ENCODE assay signal across 12 mouse cellular contexts in the genomic region with DNA sequence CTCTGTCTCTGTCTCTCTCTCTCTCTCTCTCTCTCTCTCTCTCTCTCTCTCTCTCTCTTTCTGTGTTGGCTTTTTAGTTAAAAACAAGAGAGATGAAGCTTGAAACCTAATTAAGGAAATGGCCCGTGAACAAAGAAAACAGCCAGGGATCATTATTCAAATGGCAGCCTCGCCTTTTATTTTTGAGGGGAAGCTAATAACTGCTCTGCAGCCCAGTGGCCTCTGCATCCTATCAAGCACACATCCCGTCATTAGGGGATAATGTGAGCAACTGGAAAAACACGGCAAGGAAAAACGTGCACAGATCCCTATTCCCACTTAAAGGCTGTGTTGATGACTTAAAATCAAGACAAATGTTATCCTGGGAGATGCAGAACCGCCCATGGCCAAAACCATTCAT.
DNase-seq lines count a peak whose midpoint lies in the region; ATAC-seq and TF ChIP-seq lines count a peak whose summit lies in the region.
"Had no signal": no experiment of that assay in that cellular context is flagged by ENCODE, and none has a peak within 500 bp of the region (broad histone marks: within the 10 kb centered on the region; RNA-seq: fewer than 3 reads in every experiment).

No protein-coding gene starts in this region.

- no peak for ATAC-seq in forebrain, postnatal 0 days
- no peak for ATAC-seq in neural tube, embryonic 14.5 days (ENCODE audit: low read depth)
- ATAC-seq: liver, embryonic 12.5 days had no signal

- H3K4me1 ChIP-seq in forebrain, postnatal 0 days (ENCODE audit: insufficient read depth) = 0 out of 2 replicates have a peak, but pooled peaks cover 3% of the 10 kb centered on the region
- H3K4me1 ChIP-seq in neural tube, embryonic 14.5 days (ENCODE audit: control insufficient read depth, insufficient read depth, low read length) = peaks cover 10% of the 10 kb centered on the region
- H3K4me1 ChIP-seq: liver, embryonic 12.5 days; stomach, embryonic 15.5 days had no signal

- H3K4me2 ChIP-seq in forebrain, postnatal 0 days (ENCODE audit: low read depth) = no peak overlapping the region
- no peak overlapping the region; the same call in 1 of the 2 replicates for H3K4me2 ChIP-seq in neural tube, embryonic 14.5 days (ENCODE audit: low read depth, low read length)
- H3K4me2 ChIP-seq: liver, embryonic 12.5 days; stomach, embryonic 15.5 days had no signal

- no peaks in the 10 kb centered on the region for H3K27me3 ChIP-seq in forebrain, postnatal 0 days (ENCODE audit: insufficient read depth, low read length)
- no peaks in the 10 kb centered on the region for H3K27me3 ChIP-seq in neural tube, embryonic 14.5 days (ENCODE audit: control insufficient read depth, insufficient read depth, low read length)
- H3K27me3 ChIP-seq: liver, embryonic 12.5 days; stomach, embryonic 15.5 days had no signal

- no peaks in the 10 kb centered on the region for H3K9me3 ChIP-seq in forebrain, postnatal 0 days (ENCODE audit: low read length)
- H3K9me3 ChIP-seq in neural tube, embryonic 14.5 days (ENCODE audit: control insufficient read depth, low read length) = no peaks in the 10 kb centered on the region
- H3K9me3 ChIP-seq: liver, embryonic 12.5 days; stomach, embryonic 15.5 days had no signal

- no peaks in the 10 kb centered on the region for H3K36me3 ChIP-seq in forebrain, postnatal 0 days (ENCODE audit: insufficient read depth)
- H3K36me3 ChIP-seq in neural tube, embryonic 14.5 days (ENCODE audit: control insufficient read depth, insufficient read depth, low read length) = no peaks in the 10 kb centered on the region
- H3K36me3 ChIP-seq: liver, embryonic 12.5 days; stomach, embryonic 15.5 days had no signal

- no peak for TF ChIP-seq CTCF in forebrain, postnatal 0 days (IDR thresholded peaks at IDR 0.05; ENCODE audit: low read depth)

- H3K27ac ChIP-seq in forebrain, postnatal 0 days (ENCODE audit: low read depth, low read length) = peak overlapping the region; percentile 21; the same call in 1 of the 2 replicates
- peak overlapping the region; percentile 22; the same call in 1 of the 2 replicates for H3K27ac ChIP-seq in neural tube, embryonic 14.5 days (ENCODE audit: low read depth, low read length)
- H3K27ac ChIP-seq: liver, embryonic 12.5 days; stomach, embryonic 15.5 days had no signal

- 18% methylated on average over 6 of the region's 6 CpGs for WGBS in forebrain, postnatal 0 days
- 5% methylated on average over 6 of the region's 6 CpGs for WGBS in neural tube, embryonic 14.5 days

- no peak overlapping the region for H3K4me3 ChIP-seq in forebrain, postnatal 0 days (ENCODE audit: low read depth, low read length)
- no peak overlapping the region for H3K4me3 ChIP-seq in neural tube, embryonic 14.5 days (ENCODE audit: low read depth, low read length)
- H3K4me3 ChIP-seq: liver, embryonic 12.5 days; stomach, embryonic 15.5 days had no signal

- no peak overlapping the region for H3K9ac ChIP-seq in forebrain, postnatal 0 days
- H3K9ac ChIP-seq in neural tube, embryonic 14.5 days (replicated peaks; ENCODE audit: low read depth, low read length) = no peak overlapping the region
- H3K9ac ChIP-seq: liver, embryonic 12.5 days; stomach, embryonic 15.5 days had no signal

- peak; percentile 11 to 12 for DNase-seq in kidney, postnatal 4 days
- no peak for DNase-seq in kidney, postnatal 25 days
- DNase-seq in embryo, embryonic 11.5 days (ENCODE audit: low read depth, low spot score) = peak; percentile 16
- DNase-seq in forebrain, postnatal 0 days = no peak
- no peak for DNase-seq in frontal cortex, adult 2 months (ENCODE audit: extremely low spot score in 1 of 2, low spot score in 1 of 2)
- DNase-seq in testis, postnatal 14 days (ENCODE audit: low spot score) = no peak
- DNase-seq: adrenal gland, adult 2 months; heart, postnatal 10 days; lung, postnatal 4 days had no signal

Comparison
In these comparisons a context has a peak if more than half of its experiments do, and no peak if none do; other contexts are left out.
1. DNase-seq: peak in kidney, postnatal 4 days (2 of 2) and embryo, embryonic 11.5 days (single experiment); none in kidney, postnatal 25 days (0 of 2), forebrain, postnatal 0 days (single experiment), frontal cortex, adult 2 months (0 of 2) and testis, postnatal 14 days (single experiment).